Mouse (Mus musculus) bone marrow macrophage, adult 2 months (primary cell): ENCODE results near the gene Grin2c. TPM values are rescaled to one million over a fixed set of nuclear protein-coding genes. Genes with fewer than 3 reads are reported as not detected.

ENCODE experiments used
- H3K27ac ChIP-seq: 2 replicates; pipeline ENCODE4 v1.5.1; 2012; ENCODE audit warnings: low read depth, low read length; ENCODE audit not compliant: insufficient read depth
- H3K4me1 ChIP-seq: 2 replicates; pipeline ENCODE4 v1.6.1; 2012; ENCODE audit warnings: low read length; ENCODE audit not compliant: control insufficient read depth, insufficient read depth
- H3K4me3 ChIP-seq: 2 replicates; pipeline ENCODE4 v1.5.1; 2012; ENCODE audit warnings: mild to moderate bottlenecking, low read length, moderate library complexity; ENCODE audit not compliant: insufficient read depth
- CTCF ChIP-seq: IDR thresholded peaks from 2 replicates; pipeline ENCODE4 v1.5.1; 2012; ENCODE audit warnings: low read depth, mild to moderate bottlenecking, low read length, moderate library complexity
- POLR2A ChIP-seq: IDR thresholded peaks from 2 replicates; pipeline ENCODE4 v1.6.1; 2012; ENCODE audit warnings: mild to moderate bottlenecking, low read depth, low read length, borderline replicate concordance
- polyA plus RNA-seq: library from polyadenylated mRNA; stranded (reverse); fragments of >200 nt; gene quantifications from 2 replicates; pipeline ENCODE4 v1.2.4, GENCODE M21; 2012; ENCODE audit not compliant: missing spikeins, insufficient read depth, insufficient read length

Gene Grin2c
- polyA plus RNA-seq, 1 experiment = not detected

DNA sequence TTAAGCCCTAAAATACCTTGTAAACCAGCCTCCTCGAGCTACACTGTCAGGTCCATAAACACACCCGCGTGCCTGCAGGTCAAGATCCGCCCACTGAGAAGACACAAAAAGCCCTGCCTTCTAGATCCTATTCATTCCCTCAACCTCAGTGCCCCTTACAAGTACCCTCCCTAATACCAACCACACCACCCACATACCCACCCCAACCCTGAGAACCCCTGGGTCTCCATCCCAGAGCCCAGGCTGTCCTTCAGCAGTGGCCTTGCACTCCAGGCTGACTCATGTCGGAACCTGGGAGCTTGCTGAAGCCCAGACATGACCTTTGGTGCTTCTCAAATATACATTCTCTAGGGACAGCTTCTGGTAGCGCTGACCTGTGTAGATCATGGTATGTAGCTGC is 7.7 kb upstream of the Grin2c start:
- peaks cover 18% of the 10 kb centered on the region for H3K4me1 ChIP-seq
- no peak overlapping the region for H3K27ac ChIP-seq
- TF ChIP-seq CTCF (no peak), POLR2A (no peak)
- no peak overlapping the region for H3K4me3 ChIP-seq

DNA sequence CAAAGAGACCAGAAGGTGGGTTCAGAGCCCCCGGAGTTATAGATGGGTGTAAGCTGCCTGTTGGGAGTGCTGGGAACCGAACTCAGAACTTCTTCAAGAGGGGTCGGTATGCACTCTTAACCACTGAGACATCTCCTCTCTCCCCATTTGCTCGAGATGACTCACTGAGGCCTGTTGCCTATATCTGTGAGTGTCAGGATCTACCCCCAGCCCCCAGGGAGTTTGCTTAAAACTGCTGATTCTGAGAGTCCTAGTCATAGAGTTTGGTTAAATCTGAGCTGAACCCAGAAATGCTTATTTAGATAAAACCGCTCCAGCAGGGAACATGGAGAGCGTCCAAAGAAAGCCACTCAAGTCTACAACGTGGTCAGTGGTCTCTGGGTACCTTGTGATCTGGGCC is 7.1 kb upstream of the Grin2c start:
- Histone ChIP-seq H3K27ac (no peak overlapping the region), H3K4me3 (no peak overlapping the region), H3K4me1 (peaks cover 17% of the 10 kb centered on the region)
- no peak for TF ChIP-seq CTCF
- TF ChIP-seq POLR2A = no peak

DNA sequence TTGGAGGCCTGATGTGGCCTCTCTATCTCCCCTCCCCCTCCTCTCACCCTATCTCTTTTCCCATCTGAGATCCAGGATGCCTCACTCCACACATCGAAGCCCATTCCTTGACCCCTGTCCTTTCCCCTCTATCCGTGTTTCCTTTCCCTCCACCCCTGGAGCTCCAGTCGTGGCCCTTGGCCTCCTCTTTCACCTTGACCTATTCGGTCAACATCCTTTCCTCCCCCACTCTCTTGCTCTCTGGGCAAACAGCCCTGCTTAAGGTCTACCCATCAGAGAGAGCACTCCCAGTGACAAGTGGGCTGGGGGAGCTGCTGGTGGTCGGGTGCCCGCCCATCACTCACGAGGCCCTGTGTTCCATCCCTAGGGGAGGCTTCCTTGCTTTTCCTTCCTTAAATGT is 6.7 kb upstream of the Grin2c start:
- no peak overlapping the region for H3K27ac ChIP-seq
- no peak for TF ChIP-seq POLR2A
- TF ChIP-seq CTCF = no peak

DNA sequence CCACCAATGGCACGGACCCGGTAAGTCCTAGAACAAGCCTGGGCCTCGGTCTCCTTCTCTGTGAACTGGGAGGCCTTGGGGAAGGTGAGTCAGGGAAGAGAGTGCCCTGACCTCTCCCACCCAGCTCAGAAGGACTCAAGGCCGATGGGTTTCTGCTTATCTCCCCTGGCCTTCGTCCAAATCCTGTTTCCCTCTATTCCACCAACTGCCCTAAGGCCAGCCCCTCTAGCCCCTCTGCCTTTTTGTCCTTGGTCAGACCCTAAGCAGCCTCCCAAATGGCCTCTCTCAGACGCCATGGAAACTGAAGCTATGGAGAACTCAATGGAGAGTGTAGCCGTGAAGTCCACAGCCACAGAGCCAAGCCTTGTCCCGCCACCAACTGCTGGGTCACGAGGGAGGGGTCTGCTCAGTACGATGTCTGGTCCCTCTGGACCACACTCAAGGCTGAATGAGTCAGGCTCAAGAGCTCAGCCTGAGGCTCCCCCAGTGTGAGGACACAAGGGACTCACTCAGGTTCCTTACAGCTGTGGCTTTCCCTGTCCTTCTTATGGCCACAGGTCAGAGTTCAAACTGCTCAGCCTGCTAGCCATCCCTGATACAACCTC is 6.0 kb upstream of the Grin2c start:
- peaks cover 12% of the 10 kb centered on the region for H3K4me1 ChIP-seq
- H3K4me3 ChIP-seq = no peak overlapping the region
- no peak overlapping the region for H3K27ac ChIP-seq
- no peak for TF ChIP-seq POLR2A

More for the DNA sequence above, 6.7 kb upstream of the Grin2c start:
- Histone ChIP-seq H3K4me1 (peaks cover 17% of the 10 kb centered on the region), H3K4me3 (no peak overlapping the region)

DNA sequence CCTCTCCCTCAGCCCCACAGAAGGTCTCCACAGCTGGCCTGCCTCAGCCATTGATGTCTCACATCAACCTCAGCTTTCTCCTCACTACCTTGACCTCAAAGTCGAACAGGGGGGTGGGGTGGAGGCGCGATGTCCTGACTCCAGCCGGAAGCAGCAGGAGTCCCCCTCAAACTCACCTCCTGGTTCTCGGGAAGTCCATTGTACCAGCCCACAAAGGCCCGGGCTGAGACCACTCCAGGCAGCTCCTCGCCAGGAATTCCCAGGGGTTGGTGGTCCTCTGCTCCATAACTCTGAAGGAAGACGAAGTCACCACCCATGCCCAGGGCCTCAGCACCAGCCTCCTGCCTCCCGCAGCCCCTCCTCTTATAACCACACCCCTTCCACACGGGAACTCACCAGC is 4.4 kb upstream of the Grin2c start:
- TF ChIP-seq POLR2A = no peak
- TF ChIP-seq CTCF = no peak

DNA sequence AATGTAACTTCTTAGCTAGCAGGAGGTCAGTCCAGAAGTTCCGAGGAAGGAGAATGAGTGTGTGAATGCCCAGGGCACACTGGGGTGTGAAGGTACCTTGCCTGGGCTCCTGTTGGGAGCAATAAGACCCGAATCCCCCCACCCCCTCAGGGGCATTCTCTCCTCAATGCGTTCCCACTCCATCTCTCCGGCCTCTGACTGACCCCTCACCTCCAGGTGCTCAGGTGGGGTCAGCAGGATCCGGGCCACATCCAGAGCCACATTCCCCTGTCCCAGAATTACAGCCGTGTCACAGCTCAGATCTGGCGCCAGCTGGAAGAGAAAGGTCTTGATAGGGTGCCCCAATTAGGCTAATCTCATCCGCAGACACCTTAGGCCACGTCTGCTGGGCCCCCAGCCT is 4.0 kb upstream of the Grin2c start:
- Histone ChIP-seq H3K27ac (no peak overlapping the region), H3K4me1 (peaks cover 11% of the 10 kb centered on the region), H3K4me3 (no peak overlapping the region)
- TF ChIP-seq CTCF (no peak), POLR2A (no peak)

More for the DNA sequence above, 4.4 kb upstream of the Grin2c start:
- Histone ChIP-seq H3K4me3 (no peak overlapping the region), H3K27ac (no peak overlapping the region), H3K4me1 (peaks cover 12% of the 10 kb centered on the region)

DNA sequence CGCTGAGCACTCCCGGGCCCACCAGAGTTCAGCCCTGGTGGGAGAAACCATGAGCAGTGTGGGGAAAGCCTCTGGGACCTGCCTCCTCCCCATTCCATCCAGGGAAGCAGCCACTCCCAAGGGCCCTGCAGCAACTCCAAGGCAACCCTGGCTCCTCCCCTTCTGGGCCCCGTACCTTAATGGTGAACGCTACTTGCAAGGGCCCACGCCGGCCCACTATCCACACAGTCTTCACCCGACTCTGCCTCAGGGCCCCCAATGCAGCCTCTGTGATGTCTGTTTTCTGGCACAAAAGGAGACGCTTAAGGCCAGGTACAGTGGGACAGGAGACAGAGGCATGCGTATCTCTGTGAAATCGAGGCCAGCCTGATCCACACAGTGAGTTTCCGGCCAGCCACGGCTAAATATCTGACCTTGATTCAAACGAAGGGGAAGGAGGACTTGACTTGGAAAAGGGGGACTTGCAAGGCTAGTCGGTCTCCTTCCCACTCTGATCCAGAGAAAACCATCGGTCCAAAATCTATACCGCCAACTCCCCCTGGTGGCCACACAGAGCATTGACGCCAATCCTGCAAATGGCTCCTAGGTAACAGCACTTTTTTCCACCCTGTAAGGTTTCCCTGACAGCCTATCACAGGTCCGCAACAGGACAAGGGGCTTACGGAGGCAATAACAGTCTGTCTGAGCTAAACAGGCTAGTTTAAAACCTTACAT is 3.3 kb upstream of the Grin2c start:
- Histone ChIP-seq H3K4me3 (no peak overlapping the region), H3K4me1 (peaks cover 4% of the 10 kb centered on the region), H3K27ac (no peak overlapping the region)
- no peak for TF ChIP-seq POLR2A
- TF ChIP-seq CTCF = peak; percentile 97

DNA sequence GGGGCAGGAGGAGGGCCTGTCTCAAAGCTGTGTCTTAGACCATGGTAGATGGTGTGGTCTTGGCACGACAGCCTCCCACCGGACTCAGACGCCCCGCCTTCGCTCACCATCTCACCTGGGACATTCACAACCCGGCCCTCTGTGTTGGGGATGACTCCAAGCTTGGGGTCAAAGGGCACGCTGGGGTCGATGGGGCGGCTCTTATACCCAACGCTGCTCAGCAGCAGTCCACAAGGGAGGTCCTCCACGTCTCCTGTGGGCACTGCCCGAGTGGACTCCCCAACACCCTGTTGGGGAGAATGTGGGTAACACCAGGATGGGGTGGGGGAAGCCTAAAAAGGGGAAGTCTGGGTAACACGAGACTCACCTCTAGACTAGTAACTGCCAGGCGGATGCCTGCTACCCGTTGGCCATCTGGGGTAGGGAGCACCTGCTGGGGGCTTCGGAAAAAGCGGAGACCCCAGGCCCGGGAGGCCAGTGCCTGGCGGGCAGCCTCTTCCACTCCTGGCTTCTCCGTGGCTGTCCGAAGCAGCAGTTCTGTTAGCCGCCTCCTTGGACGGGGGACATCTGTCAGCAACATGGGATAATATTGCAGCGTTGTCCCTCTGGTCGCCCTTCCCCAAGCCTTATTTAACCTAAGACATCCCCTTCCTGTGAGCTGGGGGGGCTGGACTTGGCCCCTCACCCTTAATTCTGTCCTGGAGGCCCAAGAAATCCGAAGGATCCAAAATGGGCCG is 2.5 kb upstream of the Grin2c start:
- H3K4me3 ChIP-seq = no peak overlapping the region
- H3K27ac ChIP-seq = no peak overlapping the region
- no peaks in the 10 kb centered on the region for H3K4me1 ChIP-seq
- no peak for TF ChIP-seq POLR2A
- no peak for TF ChIP-seq CTCF

DNA sequence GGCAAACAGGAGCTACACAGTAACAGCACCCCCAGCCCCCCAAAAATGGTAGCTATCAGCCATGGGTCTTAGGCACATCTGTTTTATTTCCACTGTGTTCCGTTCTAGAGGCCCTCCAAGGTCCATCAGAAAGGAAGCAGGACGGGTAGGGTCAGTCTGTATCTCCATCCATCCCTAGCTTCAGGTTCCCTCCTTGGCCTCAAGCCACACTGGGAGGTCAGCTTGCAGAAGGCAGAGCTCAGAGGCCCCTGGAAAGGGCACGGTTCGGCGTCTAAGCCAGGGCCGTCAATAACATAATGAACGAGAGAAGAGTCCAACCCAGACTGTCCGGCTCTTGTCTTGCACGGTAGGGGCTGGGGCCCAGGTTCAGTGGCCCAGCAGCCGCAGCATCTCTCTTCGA is 915 bp upstream of the Grin2c start:
- Histone ChIP-seq H3K4me3 (no peak overlapping the region), H3K4me1 (no peaks in the 10 kb centered on the region), H3K27ac (no peak overlapping the region)
- TF ChIP-seq POLR2A = no peak

DNA sequence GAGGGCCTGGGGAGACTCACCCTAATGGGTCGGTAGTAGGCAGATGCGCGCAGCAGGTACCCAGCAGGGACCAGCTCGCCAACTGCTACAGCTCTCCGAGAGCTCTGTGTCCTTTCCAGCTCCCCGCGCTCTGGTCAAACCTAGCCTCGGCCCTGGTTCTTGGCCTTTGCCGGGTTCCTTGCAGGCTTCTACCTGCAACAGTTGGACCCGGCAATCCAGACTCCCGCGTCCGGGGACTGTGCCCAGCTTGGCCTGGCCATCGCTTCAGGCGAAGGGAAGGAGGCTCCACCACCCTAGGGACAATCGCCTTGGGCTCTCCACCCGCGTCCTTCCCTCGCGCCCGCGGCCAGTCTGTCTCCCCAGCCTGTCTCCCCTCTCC is 654 bp downstream of the Grin2c start:
- no peak overlapping the region for H3K27ac ChIP-seq
- no peak overlapping the region for H3K4me3 ChIP-seq
- TF ChIP-seq CTCF = no peak
- no peak for TF ChIP-seq POLR2A
- H3K4me1 ChIP-seq = no peaks in the 10 kb centered on the region
